Mouse (Mus musculus): ENCODE measurements around the gene Gabra4. TPM values are rescaled to one million over a fixed set of nuclear protein-coding genes. Genes with fewer than 3 reads are reported as not detected.
"Not testable (repeated sequence)": the region's sequence is repeated elsewhere in the genome, so short reads cannot be mapped to it uniquely, and the experiment has no call there.

Gene Gabra4
- polyA plus RNA-seq, 1 experiment from 2014 or later: 1.9 TPM

DNA sequence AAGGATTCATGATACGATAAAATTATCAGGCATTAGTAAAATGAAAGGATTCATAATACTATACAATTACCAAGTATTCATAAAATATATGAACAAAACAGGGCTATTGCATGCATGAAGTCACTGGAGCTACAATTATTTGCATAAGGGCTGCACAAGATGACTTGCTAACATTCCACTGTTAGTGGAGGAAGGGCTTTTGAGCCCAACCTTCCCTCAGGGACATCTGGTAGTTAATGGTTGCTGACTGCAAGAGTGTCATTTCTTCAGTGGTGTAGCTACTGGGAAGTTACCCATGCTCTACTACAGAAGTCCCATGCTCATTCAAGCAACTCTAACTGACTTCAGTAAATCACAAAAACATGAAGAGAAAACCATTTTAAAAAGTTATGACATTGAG lies 43.8 kb downstream of the Gabra4 start:
- WGBS: 88% methylated on average over 1 of the region's 1 CpGs
- Histone ChIP-seq H3K36me3 (no peaks in the 10 kb centered on the region), H3K27ac (no peak overlapping the region), H3K4me3 (no peak overlapping the region), H3K27me3 (ENCODE audit: insufficient read depth, poor library complexity, severe bottlenecking) (no peaks in the 10 kb centered on the region), H3K9me3 (no peaks in the 10 kb centered on the region), H3K4me1 (replicated peaks) (no peaks in the 10 kb centered on the region)
- DNase-seq (ENCODE audit: low spot score): no peak

DNA sequence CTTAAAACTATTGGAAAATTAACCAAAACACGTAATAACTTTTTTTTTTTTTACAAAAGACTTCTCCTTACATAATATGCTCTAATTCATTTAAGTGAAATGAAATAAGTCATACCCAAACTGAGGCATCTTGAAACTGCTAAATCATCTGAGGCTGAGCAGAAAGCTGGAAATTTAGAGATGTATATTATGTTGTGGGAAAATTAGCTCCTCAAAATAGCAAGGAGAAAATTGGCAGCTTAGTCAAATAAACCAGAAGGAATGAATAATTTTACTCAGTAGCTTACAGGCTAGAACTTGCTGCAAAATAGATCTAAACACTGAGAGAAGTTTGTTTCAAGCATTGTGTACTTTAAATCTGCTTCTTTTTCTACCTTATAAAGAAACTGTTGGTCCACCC lies 49.4 kb downstream of the Gabra4 start:
- H3K4me1 ChIP-seq (replicated peaks): no peaks in the 10 kb centered on the region
- H3K36me3 ChIP-seq: no peaks in the 10 kb centered on the region
- no peak for DNase-seq (ENCODE audit: low spot score)
- no peaks in the 10 kb centered on the region for H3K9me3 ChIP-seq
- no peak overlapping the region for H3K4me3 ChIP-seq
- WGBS: 88% methylated on average over 1 of the region's 1 CpGs
- H3K27ac ChIP-seq: no peak overlapping the region
- H3K27me3 ChIP-seq (ENCODE audit: insufficient read depth, poor library complexity, severe bottlenecking): no peaks in the 10 kb centered on the region

DNA sequence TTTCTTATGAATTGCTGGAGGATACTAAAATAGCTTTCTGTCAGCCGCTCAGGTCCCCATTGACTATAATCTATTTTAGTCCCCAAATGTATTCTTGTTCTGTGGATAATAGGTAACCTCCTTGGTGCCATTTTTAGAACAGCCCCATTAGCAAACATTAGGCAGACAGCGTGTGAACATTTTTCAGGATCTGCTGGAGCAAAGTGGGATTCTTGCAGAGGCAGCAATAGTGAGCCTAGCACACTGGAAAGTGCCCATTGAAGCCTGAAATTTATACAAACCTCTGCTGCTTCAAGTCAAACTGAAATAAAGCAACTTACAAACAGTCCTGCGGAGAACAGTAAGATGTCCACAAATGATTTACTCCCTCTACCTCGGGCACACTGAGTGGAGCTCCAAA lies 51.2 kb downstream of the Gabra4 start:
- Histone ChIP-seq H3K4me1 (replicated peaks) (no peaks in the 10 kb centered on the region), H3K27me3 (ENCODE audit: insufficient read depth, poor library complexity, severe bottlenecking) (no peaks in the 10 kb centered on the region), H3K36me3 (no peaks in the 10 kb centered on the region), H3K4me3 (no peak overlapping the region), H3K9me3 (no peaks in the 10 kb centered on the region), H3K27ac (no peak overlapping the region)
- 62% methylated on average over 4 of the region's 4 CpGs for WGBS
- DNase-seq (ENCODE audit: low spot score): no peak

DNA sequence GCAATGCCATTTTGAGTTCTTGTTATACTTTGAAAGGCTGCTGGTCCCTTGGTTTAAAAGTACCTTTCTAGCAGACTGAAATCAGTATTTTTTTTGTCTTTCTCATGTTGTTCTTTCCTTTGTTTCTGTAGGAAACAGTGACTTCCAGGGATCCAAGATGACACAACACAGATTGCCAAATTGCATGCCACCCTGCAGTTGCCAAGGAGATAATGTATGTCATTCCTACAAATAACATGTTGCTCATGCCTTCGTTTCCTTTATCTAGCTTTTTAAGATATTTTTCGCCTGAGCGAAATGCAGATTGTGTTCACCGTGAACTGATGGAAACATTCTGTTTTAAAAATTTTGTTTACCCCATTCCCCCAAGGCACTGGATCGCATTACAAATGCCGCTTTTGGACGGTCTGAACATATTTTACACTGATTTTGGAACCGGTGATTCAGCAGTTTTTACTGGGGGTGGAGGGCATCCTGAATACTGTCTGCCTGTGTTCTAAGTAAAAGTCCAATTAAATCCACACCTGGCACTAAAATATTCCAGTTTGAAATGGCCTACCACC lies 53.9 kb downstream of the Gabra4 start:
- Histone ChIP-seq H3K9me3 (no peaks in the 10 kb centered on the region), H3K4me3 (no peak overlapping the region), H3K27ac (no peak overlapping the region), H3K27me3 (ENCODE audit: insufficient read depth, poor library complexity, severe bottlenecking) (no peaks in the 10 kb centered on the region), H3K4me1 (replicated peaks) (no peaks in the 10 kb centered on the region), H3K36me3 (no peaks in the 10 kb centered on the region)
- 77% methylated on average over 8 of the region's 8 CpGs for WGBS
- DNase-seq (ENCODE audit: low spot score): no peak

DNA sequence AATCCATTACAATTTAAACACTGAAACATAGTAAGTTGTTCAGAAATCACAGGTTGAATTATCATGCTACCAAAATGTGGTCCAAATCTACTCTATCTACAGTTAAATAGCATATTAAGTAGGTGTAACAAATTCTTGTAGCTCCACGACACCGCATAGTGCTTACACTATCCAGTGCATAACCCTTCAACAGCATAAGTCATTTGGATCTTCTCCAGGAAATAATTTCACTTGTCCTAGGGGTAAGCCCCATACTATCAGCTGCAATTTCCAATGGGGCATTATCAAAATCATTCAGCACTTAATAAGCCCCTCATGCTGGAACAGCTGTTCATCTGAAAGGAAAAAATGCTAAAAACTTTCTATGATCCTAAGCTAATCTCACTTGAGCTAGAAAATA lies 62.8 kb downstream of the Gabra4 start:
- H3K36me3 ChIP-seq: no peaks in the 10 kb centered on the region
- 96% methylated on average over 2 of the region's 2 CpGs for WGBS

DNA sequence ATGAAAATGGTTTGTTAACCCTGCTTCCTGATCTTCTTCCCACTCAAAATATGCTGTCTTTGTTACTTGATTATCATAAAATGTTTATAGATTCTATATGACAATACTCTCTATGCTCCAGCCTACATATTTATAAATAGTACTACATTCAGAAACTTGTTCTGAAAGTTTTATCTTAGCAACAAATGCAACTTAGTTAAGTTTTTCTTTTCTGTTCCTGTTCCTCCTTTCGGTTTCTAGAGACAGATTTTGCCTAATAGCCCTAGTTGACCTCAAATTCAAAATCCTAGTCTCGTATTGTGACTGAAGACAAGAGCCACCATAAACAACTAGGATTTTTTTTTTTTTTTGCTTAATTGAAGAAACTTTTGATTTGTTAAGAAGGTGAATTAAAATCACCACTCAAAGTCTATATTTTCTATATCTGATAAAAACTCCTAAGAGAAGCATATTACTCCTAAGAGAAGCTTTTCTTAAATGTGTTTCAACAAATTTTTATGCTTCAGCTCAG lies 64.3 kb downstream of the Gabra4 start:
- Histone ChIP-seq H3K9me3 (no peaks in the 10 kb centered on the region), H3K27ac (no peak overlapping the region), H3K4me1 (replicated peaks) (no peaks in the 10 kb centered on the region), H3K27me3 (ENCODE audit: insufficient read depth, poor library complexity, severe bottlenecking) (no peaks in the 10 kb centered on the region), H3K4me3 (no peak overlapping the region), H3K36me3 (no peaks in the 10 kb centered on the region)
- 86% methylated on average over 2 of the region's 2 CpGs for WGBS
- no peak for DNase-seq (ENCODE audit: low spot score)

More for the DNA sequence above, 62.8 kb downstream of the Gabra4 start:
- Histone ChIP-seq H3K4me3 (no peak overlapping the region), H3K4me1 (replicated peaks) (no peaks in the 10 kb centered on the region), H3K27ac (no peak overlapping the region), H3K9me3 (no peaks in the 10 kb centered on the region), H3K27me3 (ENCODE audit: insufficient read depth, poor library complexity, severe bottlenecking) (no peaks in the 10 kb centered on the region)
- no peak for DNase-seq (ENCODE audit: low spot score)

DNA sequence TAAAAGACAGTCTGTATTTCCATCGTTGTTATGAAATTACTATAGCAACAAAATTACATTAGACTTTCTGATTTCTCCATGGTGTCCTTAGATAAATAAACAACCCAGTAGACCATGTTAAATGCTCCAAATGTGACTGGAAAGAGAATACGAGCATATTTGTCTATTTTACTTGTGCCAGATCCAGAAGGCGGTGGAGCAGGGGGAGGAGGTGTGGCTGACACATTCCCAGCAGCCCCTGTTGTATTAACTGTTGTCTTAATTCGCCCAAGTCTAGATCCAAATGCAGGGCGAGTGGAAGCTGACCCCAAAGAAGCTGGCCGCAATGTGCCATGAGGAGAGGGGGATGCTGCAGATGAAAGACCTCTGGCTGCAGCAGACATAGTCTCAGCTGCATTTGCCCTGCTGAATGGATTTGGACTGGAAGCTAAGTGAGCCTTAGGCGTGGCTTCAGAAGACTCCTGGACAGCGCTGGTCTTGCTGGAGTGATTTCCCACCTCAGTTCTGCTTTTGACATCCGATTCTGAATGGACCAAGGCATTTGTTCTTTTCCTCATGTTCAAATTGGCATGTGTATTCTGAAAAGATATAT lies 86.4 kb downstream of the Gabra4 start:
- 81% methylated on average over 9 of the region's 9 CpGs for WGBS
- H3K36me3 ChIP-seq: no peaks in the 10 kb centered on the region
- no peak overlapping the region for H3K4me3 ChIP-seq
- H3K4me1 ChIP-seq (replicated peaks): no peaks in the 10 kb centered on the region
- H3K27ac ChIP-seq: no peak overlapping the region
- no peaks in the 10 kb centered on the region for H3K27me3 ChIP-seq (ENCODE audit: insufficient read depth, poor library complexity, severe bottlenecking)
- no peak for DNase-seq (ENCODE audit: low spot score)
- no peaks in the 10 kb centered on the region for H3K9me3 ChIP-seq

DNA sequence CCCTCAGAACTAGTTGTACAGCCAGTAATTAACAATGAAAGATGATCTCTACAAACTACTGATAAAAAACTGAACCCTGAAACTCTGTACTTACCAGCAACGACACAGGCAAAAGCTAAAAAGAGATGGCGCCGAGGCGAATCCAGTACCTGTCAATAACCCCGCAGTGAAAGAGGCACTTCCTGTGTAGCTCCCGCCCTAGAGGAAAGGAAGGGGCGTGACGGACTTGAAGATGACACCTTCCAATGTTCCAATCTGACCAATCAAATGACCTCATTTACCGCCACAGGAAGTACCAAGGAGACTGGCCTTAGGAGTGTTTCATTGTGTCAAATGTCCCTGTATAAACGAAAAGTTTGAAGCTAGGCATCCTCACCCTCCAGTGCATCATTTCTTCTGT lies 110.0 kb downstream of the Gabra4 start, which contains the start of gene Cox7b2:
Cox7b2 (minus strand) TSS at position 127 of the 400 bp plus-strand sequence.
- 94% methylated on average over 10 of the region's 10 CpGs for WGBS
- no peak for DNase-seq (ENCODE audit: low spot score)
- Histone ChIP-seq H3K27ac (no peak within 1 kb of the TSS), H3K27me3 (ENCODE audit: insufficient read depth, poor library complexity, severe bottlenecking) (no peaks in the 10 kb centered on the region), H3K36me3 (no peaks in the 10 kb centered on the region), H3K4me1 (replicated peaks) (no peaks in the 10 kb centered on the region), H3K9me3 (no peaks in the 10 kb centered on the region), H3K4me3 (no peak within 1 kb of the TSS)

DNA sequence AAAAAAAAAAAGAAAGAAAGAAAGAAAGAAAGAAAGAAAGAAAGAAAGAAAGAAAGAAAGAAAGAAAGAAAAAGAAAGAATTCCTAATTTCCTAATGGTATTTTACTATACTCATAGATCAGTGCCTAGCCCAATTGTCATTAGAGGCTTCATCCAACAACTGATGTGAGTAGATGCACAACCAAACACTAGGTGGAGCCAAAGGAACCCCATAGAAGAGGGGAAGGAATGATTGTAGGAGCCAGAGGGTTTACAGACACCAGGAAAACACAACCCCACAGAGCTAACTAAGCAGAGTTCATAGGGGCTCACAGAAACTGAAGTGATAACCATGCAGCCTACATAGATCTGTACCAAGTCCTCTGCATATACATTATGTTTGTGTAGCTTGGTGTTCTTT lies 112.6 kb downstream of the Gabra4 start:
- no peaks in the 10 kb centered on the region for H3K9me3 ChIP-seq
- no peak overlapping the region for H3K27ac ChIP-seq
- H3K4me1 ChIP-seq (replicated peaks): no peaks in the 10 kb centered on the region
- no peak overlapping the region for H3K4me3 ChIP-seq
- no peaks in the 10 kb centered on the region for H3K27me3 ChIP-seq (ENCODE audit: insufficient read depth, poor library complexity, severe bottlenecking)
- DNase-seq (ENCODE audit: low spot score): no peak
- H3K36me3 ChIP-seq: no peaks in the 10 kb centered on the region

DNA sequence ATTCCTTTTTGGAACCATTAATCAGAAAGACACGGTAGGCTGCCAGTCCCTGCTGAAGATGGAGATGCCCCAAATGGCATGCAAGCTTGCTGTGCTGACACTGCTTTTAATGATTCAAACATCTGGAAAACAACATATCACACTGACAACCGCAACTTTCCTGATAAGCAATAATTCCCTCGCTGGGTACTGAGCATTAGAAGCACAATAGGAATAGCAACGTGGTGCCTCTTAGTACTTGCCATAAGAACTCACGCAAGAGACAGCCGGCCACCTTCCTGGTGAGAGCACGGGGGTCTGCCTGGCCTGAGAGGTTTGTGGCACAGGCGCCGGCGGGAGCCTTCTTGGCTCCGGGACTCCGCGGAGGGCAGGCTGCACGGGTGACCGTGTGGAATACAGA lies 132.6 kb downstream of the Gabra4 start:
- 80% methylated on average over 12 of the region's 15 CpGs for WGBS
- H3K27ac ChIP-seq; H3K4me3 ChIP-seq; H3K9me3 ChIP-seq; H3K27me3 ChIP-seq (ENCODE audit: insufficient read depth, poor library complexity, severe bottlenecking); DNase-seq (ENCODE audit: low spot score); H3K36me3 ChIP-seq; H3K4me1 ChIP-seq (replicated peaks): not testable (repeated sequence)

Other genes starting within 250 kb of the Gabra4 start
- gene Cox7b2, start 110.1 kb downstream of the Gabra4 start, polyA plus RNA-seq (2016; fragmentation: Nextera tagmentation; extraction: Ambion mirVana): not detected in 2 replicates
- 0.05 and 0.33 TPM in 2 replicates for gene Gabrb1, start 195 bp downstream of the Gabra4 start, polyA plus RNA-seq (2016; fragmentation: Nextera tagmentation; extraction: Ambion mirVana)

Measured in hindbrain, embryonic 10.5 days (tissue).